Mouse (Mus musculus): ENCODE measurements around the gene Rps6ka3. TPM values are rescaled to one million over a fixed set of nuclear protein-coding genes. Genes with fewer than 3 reads are reported as not detected.

The Rps6ka3 gene
- polyA plus RNA-seq (2015; fragmentation: Nextera tagmentation; extraction: Ambion mirVana): 3.7 and 4.6 TPM in 2 replicates

DNA sequence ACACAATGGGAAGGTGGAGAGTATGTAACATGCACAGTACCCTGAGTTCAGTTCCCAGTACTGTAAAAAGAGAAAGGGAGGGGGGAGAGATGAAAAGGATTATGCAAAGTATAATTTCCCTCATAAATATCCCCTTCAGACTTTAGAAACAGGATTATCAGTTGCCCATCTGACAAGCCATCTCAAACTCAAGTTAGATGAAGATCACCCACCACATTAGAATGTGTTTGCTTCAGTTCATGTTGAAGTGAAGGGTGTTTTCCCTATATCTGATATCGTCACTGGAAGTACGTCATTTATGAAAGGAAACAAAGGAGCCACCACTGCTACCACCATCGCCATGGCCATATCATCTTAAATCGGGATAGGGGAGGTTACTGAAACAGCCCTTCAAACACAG, at the start of gene Rps6ka3:
Rps6ka3 (plus strand) TSS at position 301 of the 400 bp plus-strand sequence.
- Histone ChIP-seq H3K4me3 (replicated peaks; ENCODE audit: low read length) (no peak within 1 kb of the TSS), H3K36me3 (ENCODE audit: control insufficient read depth, insufficient read depth) (no peaks in the 10 kb centered on the region), H3K9me3 (ENCODE audit: control insufficient read depth, low read length) (no peaks in the 10 kb centered on the region), H3K27ac (ENCODE audit: low read length) (no peak within 1 kb of the TSS), H3K9ac (replicated peaks; ENCODE audit: low read depth, low read length) (no peak within 1 kb of the TSS), H3K4me1 (replicated peaks; ENCODE audit: control insufficient read depth, insufficient read depth, low read length) (no peaks in the 10 kb centered on the region), H3K27me3 (replicated peaks; ENCODE audit: control insufficient read depth, insufficient read depth, low read length) (no peaks in the 10 kb centered on the region), H3K4me2 (ENCODE audit: low read length) (no peak within 1 kb of the TSS)
- 86% methylated on average over 4 of the region's 4 CpGs for WGBS
- no peak for ATAC-seq

DNA sequence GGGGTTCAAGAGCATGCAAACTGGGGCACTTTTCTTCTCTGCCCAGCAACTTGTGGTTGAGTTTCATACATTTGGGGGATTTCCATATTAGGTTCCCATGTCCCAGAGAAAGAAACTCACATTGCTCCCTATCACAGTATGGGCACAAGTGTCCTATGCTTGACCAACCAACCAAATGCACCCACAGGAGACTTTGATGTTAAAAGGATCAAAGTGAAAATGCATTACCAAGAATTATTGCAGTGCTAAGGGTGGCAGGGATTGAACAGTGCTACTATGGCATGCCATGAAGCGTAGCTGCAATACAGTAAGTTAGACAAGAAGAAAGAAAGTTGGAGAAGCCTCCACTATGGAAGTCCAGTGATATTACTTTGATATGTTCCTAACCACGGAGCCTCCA, 40.9 kb upstream of the Rps6ka3 start:
- 80% methylated on average over 2 of the region's 2 CpGs for WGBS
- ATAC-seq: no peak
- Histone ChIP-seq H3K27ac (ENCODE audit: low read length) (no peak overlapping the region), H3K4me1 (replicated peaks; ENCODE audit: control insufficient read depth, insufficient read depth, low read length) (no peaks in the 10 kb centered on the region), H3K9me3 (ENCODE audit: control insufficient read depth, low read length) (no peaks in the 10 kb centered on the region), H3K4me2 (ENCODE audit: low read length) (no peak overlapping the region), H3K4me3 (replicated peaks; ENCODE audit: low read length) (no peak overlapping the region), H3K36me3 (ENCODE audit: control insufficient read depth, insufficient read depth) (no peaks in the 10 kb centered on the region), H3K9ac (replicated peaks; ENCODE audit: low read depth, low read length) (no peak overlapping the region), H3K27me3 (replicated peaks; ENCODE audit: control insufficient read depth, insufficient read depth, low read length) (no peaks in the 10 kb centered on the region)

DNA sequence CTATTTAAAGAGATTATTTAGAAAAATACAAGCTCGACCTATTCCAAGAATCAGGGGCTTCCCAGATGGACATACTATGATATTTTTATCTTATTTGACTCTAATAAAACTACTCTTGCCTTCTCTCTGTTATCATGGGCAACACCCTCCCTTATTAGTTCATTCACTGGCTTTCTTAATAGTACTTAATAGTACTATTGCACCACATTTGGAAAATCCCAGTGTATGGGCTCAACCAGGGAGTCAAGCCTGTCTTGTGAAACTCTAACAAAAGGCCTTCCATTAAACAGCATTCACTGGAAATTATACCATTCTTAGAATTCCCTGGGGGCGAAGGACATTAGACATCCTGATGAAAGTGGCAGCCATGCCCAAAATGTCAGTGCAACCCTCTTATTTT, 38.5 kb upstream of the Rps6ka3 start:
- H3K4me2 ChIP-seq (ENCODE audit: low read length): no peak overlapping the region
- no peak overlapping the region for H3K4me3 ChIP-seq (replicated peaks; ENCODE audit: low read length)
- no peaks in the 10 kb centered on the region for H3K4me1 ChIP-seq (replicated peaks; ENCODE audit: control insufficient read depth, insufficient read depth, low read length)
- H3K27me3 ChIP-seq (replicated peaks; ENCODE audit: control insufficient read depth, insufficient read depth, low read length): no peaks in the 10 kb centered on the region
- peak; percentile 20; the same call in 1 of the 2 replicates for ATAC-seq
- H3K9me3 ChIP-seq (ENCODE audit: control insufficient read depth, low read length): no peaks in the 10 kb centered on the region
- H3K9ac ChIP-seq (replicated peaks; ENCODE audit: low read depth, low read length): no peak overlapping the region
- WGBS: 59% methylated on average over 2 of the region's 2 CpGs
- H3K27ac ChIP-seq (ENCODE audit: low read length): no peak overlapping the region
- H3K36me3 ChIP-seq (ENCODE audit: control insufficient read depth, insufficient read depth): no peaks in the 10 kb centered on the region

GRCm38 (mm10) chrX:159191581-159191980, 18.5 kb upstream of the Rps6ka3 start:
- no peak overlapping the region for H3K4me3 ChIP-seq (replicated peaks; ENCODE audit: low read length)
- no peak overlapping the region for H3K27ac ChIP-seq (ENCODE audit: low read length)
- no peak overlapping the region for H3K9ac ChIP-seq (replicated peaks; ENCODE audit: low read depth, low read length)
- ATAC-seq: no peak
- WGBS: 78% methylated on average over 4 of the region's 4 CpGs
- H3K27me3 ChIP-seq (replicated peaks; ENCODE audit: control insufficient read depth, insufficient read depth, low read length): no peaks in the 10 kb centered on the region; the same call in 1 of the 2 replicates
- no peaks in the 10 kb centered on the region for H3K4me1 ChIP-seq (replicated peaks; ENCODE audit: control insufficient read depth, insufficient read depth, low read length)
- no peak overlapping the region for H3K4me2 ChIP-seq (ENCODE audit: low read length)
- no peaks in the 10 kb centered on the region for H3K9me3 ChIP-seq (ENCODE audit: control insufficient read depth, low read length)
- no peaks in the 10 kb centered on the region for H3K36me3 ChIP-seq (ENCODE audit: control insufficient read depth, insufficient read depth)

GRCm38 (mm10) chrX:159199495-159199894, 10.6 kb upstream of the Rps6ka3 start:
- H3K4me3 ChIP-seq (replicated peaks; ENCODE audit: low read length): no peak overlapping the region

GRCm38 (mm10) chrX:159200101-159200500, 10.0 kb upstream of the Rps6ka3 start:
- Histone ChIP-seq H3K36me3 (ENCODE audit: control insufficient read depth, insufficient read depth) (no peaks in the 10 kb centered on the region), H3K9ac (replicated peaks; ENCODE audit: low read depth, low read length) (no peak overlapping the region)

More at GRCm38 (mm10) chrX:159199495-159199894, 10.6 kb upstream of the Rps6ka3 start:
- no peak for ATAC-seq
- Histone ChIP-seq H3K36me3 (ENCODE audit: control insufficient read depth, insufficient read depth) (no peaks in the 10 kb centered on the region), H3K4me2 (ENCODE audit: low read length) (no peak overlapping the region), H3K27me3 (replicated peaks; ENCODE audit: control insufficient read depth, insufficient read depth, low read length) (no peaks in the 10 kb centered on the region), H3K9me3 (ENCODE audit: control insufficient read depth, low read length) (no peaks in the 10 kb centered on the region), H3K9ac (replicated peaks; ENCODE audit: low read depth, low read length) (no peak overlapping the region), H3K4me1 (replicated peaks; ENCODE audit: control insufficient read depth, insufficient read depth, low read length) (no peaks in the 10 kb centered on the region), H3K27ac (ENCODE audit: low read length) (no peak overlapping the region)

DNA sequence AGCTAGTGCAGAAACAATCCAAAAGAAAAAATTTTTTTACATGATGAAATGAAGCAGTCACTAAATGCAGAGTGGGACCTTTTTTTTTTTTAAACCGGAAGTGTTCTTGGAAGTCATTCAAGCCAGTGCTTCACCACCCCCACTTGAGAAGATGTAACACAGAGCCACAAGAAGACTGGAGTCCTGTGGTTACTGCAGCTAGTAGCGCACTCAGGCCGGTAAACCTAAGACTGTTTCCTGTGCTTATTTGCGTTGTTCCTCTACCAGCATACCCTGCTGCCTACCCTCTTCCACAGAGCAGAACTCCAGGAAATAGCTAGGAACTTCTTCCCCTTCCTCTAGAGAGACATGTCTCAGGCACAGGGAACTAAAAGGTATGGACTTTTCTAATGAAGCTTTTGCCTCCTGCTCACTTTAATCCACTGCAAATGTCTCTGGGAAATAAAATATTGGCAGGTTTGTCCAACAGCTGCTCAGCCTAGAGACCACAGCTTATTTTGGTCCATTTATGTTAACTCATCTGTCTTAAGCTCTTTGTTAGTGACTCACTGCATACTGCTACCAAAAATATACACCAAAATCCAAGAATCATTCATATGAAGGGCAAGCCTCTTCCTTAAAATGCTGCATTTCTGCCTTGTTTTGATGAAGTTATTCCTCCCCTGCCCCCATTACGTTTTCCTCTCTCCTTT, 931 bp downstream of the Rps6ka3 start:
- H3K36me3 ChIP-seq (ENCODE audit: control insufficient read depth, insufficient read depth): no peaks in the 10 kb centered on the region
- no peaks in the 10 kb centered on the region for H3K9me3 ChIP-seq (ENCODE audit: control insufficient read depth, low read length)
- H3K4me2 ChIP-seq (ENCODE audit: low read length): no peak overlapping the region
- 82% methylated on average over 5 of the region's 5 CpGs for WGBS
- H3K27ac ChIP-seq (ENCODE audit: low read length): no peak overlapping the region
- no peak overlapping the region for H3K9ac ChIP-seq (replicated peaks; ENCODE audit: low read depth, low read length)
- H3K4me3 ChIP-seq (replicated peaks; ENCODE audit: low read length): no peak overlapping the region
- no peaks in the 10 kb centered on the region for H3K27me3 ChIP-seq (replicated peaks; ENCODE audit: control insufficient read depth, insufficient read depth, low read length)
- H3K4me1 ChIP-seq (replicated peaks; ENCODE audit: control insufficient read depth, insufficient read depth, low read length): no peaks in the 10 kb centered on the region
- ATAC-seq: no peak

More at GRCm38 (mm10) chrX:159200101-159200500, 10.0 kb upstream of the Rps6ka3 start:
- H3K27ac ChIP-seq (ENCODE audit: low read length): no peak overlapping the region
- 91% methylated on average over 5 of the region's 5 CpGs for WGBS
- H3K4me2 ChIP-seq (ENCODE audit: low read length): no peak overlapping the region
- no peaks in the 10 kb centered on the region for H3K27me3 ChIP-seq (replicated peaks; ENCODE audit: control insufficient read depth, insufficient read depth, low read length)
- H3K4me3 ChIP-seq (replicated peaks; ENCODE audit: low read length): no peak overlapping the region
- no peaks in the 10 kb centered on the region for H3K9me3 ChIP-seq (ENCODE audit: control insufficient read depth, low read length)
- no peak for ATAC-seq
- no peaks in the 10 kb centered on the region for H3K4me1 ChIP-seq (replicated peaks; ENCODE audit: control insufficient read depth, insufficient read depth, low read length)

DNA sequence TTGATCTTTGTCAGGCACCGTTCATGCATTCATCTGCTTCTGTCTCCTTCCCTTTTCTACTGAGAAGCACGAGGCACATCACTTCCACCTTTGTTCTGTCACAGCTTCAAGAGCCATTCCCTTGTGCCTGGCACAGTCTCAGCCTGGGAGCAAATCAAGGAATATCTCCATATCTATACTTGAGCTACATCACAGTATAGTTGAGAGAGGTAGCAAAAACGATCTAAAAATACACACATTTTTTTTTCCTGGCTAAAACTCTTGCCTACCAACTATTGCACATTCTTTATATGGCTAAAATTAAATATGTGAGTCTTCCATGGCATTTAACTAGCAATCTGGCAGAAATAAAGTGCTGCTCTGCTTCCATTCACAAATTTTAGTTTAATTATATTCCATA, 5.1 kb downstream of the Rps6ka3 start:
- Histone ChIP-seq H3K27me3 (replicated peaks; ENCODE audit: control insufficient read depth, insufficient read depth, low read length) (no peaks in the 10 kb centered on the region), H3K4me2 (ENCODE audit: low read length) (no peak overlapping the region), H3K4me1 (replicated peaks; ENCODE audit: control insufficient read depth, insufficient read depth, low read length) (no peaks in the 10 kb centered on the region), H3K9me3 (ENCODE audit: control insufficient read depth, low read length) (no peaks in the 10 kb centered on the region), H3K9ac (replicated peaks; ENCODE audit: low read depth, low read length) (no peak overlapping the region), H3K27ac (ENCODE audit: low read length) (no peak overlapping the region), H3K36me3 (ENCODE audit: control insufficient read depth, insufficient read depth) (no peaks in the 10 kb centered on the region), H3K4me3 (replicated peaks; ENCODE audit: low read length) (no peak overlapping the region)
- 0 out of 2 replicates have a peak, but pooled peaks have one; percentile 38 for ATAC-seq
- WGBS: 44% methylated on average over 3 of the region's 3 CpGs

DNA sequence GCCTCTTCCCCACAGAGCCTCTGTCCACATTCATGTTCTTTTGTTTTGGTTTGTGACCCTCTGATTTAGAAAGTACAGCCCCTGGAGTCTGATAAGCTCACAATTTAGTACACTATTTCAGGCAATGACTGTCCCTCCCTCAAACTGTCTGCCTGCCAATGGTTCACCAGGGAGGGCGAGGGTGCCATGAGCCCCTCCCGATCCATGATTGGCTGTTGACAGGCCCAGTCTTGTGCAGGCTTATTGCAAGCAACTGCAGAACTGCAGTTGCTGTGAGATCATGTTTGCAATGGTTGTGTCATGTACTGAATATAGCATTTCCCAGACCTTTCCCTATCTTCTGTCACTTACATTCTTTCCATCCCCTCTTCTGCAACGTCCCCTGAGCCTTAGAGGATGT, 12.4 kb downstream of the Rps6ka3 start:
- H3K9me3 ChIP-seq (ENCODE audit: control insufficient read depth, low read length): no peaks in the 10 kb centered on the region
- 54% methylated on average over 3 of the region's 3 CpGs for WGBS
- H3K9ac ChIP-seq (replicated peaks; ENCODE audit: low read depth, low read length): no peak overlapping the region
- H3K4me2 ChIP-seq (ENCODE audit: low read length): no peak overlapping the region
- ATAC-seq: no peak
- no peak overlapping the region for H3K4me3 ChIP-seq (replicated peaks; ENCODE audit: low read length)
- H3K27ac ChIP-seq (ENCODE audit: low read length): no peak overlapping the region
- H3K4me1 ChIP-seq (replicated peaks; ENCODE audit: control insufficient read depth, insufficient read depth, low read length): no peaks in the 10 kb centered on the region
- no peaks in the 10 kb centered on the region for H3K27me3 ChIP-seq (replicated peaks; ENCODE audit: control insufficient read depth, insufficient read depth, low read length)
- H3K36me3 ChIP-seq (ENCODE audit: control insufficient read depth, insufficient read depth): no peaks in the 10 kb centered on the region

DNA sequence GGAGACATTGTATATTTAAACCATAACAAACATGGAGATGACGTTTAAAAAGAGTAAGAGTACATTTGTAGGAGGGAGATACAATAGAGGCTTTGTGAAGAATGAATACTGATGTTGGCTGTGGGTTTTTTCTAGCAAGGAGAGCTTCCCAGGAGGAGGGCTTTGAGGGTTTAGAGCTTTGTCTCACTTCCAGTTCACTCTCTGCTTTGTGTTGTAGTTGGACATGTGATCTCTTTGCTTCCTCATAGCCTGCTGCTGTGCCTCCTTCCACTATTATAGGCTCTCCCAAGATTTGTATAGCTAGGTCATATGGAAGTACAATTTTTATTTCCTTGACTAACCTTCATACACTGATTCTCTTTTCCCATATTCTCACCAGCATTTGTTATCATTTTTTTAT, 27.2 kb downstream of the Rps6ka3 start:
- Histone ChIP-seq H3K4me1 (replicated peaks; ENCODE audit: control insufficient read depth, insufficient read depth, low read length) (no peaks in the 10 kb centered on the region), H3K4me2 (ENCODE audit: low read length) (no peak overlapping the region), H3K9me3 (ENCODE audit: control insufficient read depth, low read length) (no peaks in the 10 kb centered on the region), H3K27me3 (replicated peaks; ENCODE audit: control insufficient read depth, insufficient read depth, low read length) (no peaks in the 10 kb centered on the region), H3K27ac (ENCODE audit: low read length) (no peak overlapping the region), H3K36me3 (ENCODE audit: control insufficient read depth, insufficient read depth) (no peaks in the 10 kb centered on the region), H3K4me3 (replicated peaks; ENCODE audit: low read length) (no peak overlapping the region), H3K9ac (replicated peaks; ENCODE audit: low read depth, low read length) (no peak overlapping the region)
- ATAC-seq: no peak
- WGBS: 17% methylated on average over 1 of the region's 1 CpGs

Measured in forebrain, embryonic 16.5 days (tissue).